Mouse (Mus musculus): ENCODE results near the gene Haghl. TPM values are rescaled to one million over a fixed set of nuclear protein-coding genes. Genes with fewer than 3 reads are reported as not detected.
A peak's percentile ranks its signal among the peaks of the same experiment; 100 is the strongest.

Haghl gene
- polyA plus RNA-seq, 1 experiment from 2014 or later, result 75.6 TPM

GRCm38 (mm10) chr17:25830200-25830753, 44.8 kb upstream of the Haghl start:
- WGBS, result 83% methylated on average over 4 of the region's 4 CpGs
- peak overlapping the region; percentile 77 for H3K4me2 ChIP-seq (replicated peaks; ENCODE audit: low read depth, low read length)
- peaks cover 55% of the 10 kb centered on the region for H3K36me3 ChIP-seq (ENCODE audit: control insufficient read depth, insufficient read depth, low read length)
- peak overlapping the region; percentile 68 for H3K4me3 ChIP-seq (ENCODE audit: low read length)
- ATAC-seq (ENCODE audit: low FRiP score, low TSS enrichment), result no peak
- H3K9me3 ChIP-seq (ENCODE audit: control insufficient read depth, low read length), result no peaks in the 10 kb centered on the region
- peaks cover 42% of the 10 kb centered on the region for H3K4me1 ChIP-seq (ENCODE audit: control insufficient read depth, insufficient read depth, low read length)
- no peak overlapping the region; the same call in 1 of the 2 replicates for H3K9ac ChIP-seq (ENCODE audit: low read depth, low read length)
- H3K27ac ChIP-seq (ENCODE audit: low read depth, low read length), result 0 out of 2 replicates have a peak overlapping the region, but pooled peaks have one; percentile 92
- no peaks in the 10 kb centered on the region for H3K27me3 ChIP-seq (ENCODE audit: control insufficient read depth, insufficient read depth, low read length)

- Histone ChIP-seq H3K4me3 (ENCODE audit: low read length) (peak overlapping the region; percentile 68), H3K4me1 (ENCODE audit: control insufficient read depth, insufficient read depth, low read length) (peaks cover 42% of the 10 kb centered on the region), H3K27ac (ENCODE audit: low read depth, low read length) (peak overlapping the region; percentile 92), H3K27me3 (ENCODE audit: control insufficient read depth, insufficient read depth, low read length) (no peaks in the 10 kb centered on the region), H3K4me2 (replicated peaks; ENCODE audit: low read depth, low read length) (peak overlapping the region; percentile 77), H3K9ac (ENCODE audit: low read depth, low read length) (peak overlapping the region; percentile 77), H3K9me3 (ENCODE audit: control insufficient read depth, low read length) (no peaks in the 10 kb centered on the region), H3K36me3 (ENCODE audit: control insufficient read depth, insufficient read depth, low read length) (peaks cover 49% of the 10 kb centered on the region)
- no peak for ATAC-seq (ENCODE audit: low FRiP score, low TSS enrichment)
- WGBS, result 35% methylated on average over 8 of the region's 8 CpGs
Observed at GRCm38 (mm10) chr17:25829558-25830017, 44.1 kb upstream of the Haghl start.

- H3K36me3 ChIP-seq (ENCODE audit: control insufficient read depth, insufficient read depth, low read length), result peaks cover 49% of the 10 kb centered on the region
- H3K4me1 ChIP-seq (ENCODE audit: control insufficient read depth, insufficient read depth, low read length), result peaks cover 42% of the 10 kb centered on the region
- H3K4me2 ChIP-seq (replicated peaks; ENCODE audit: low read depth, low read length), result peak within 1 kb of the TSS; percentile 77
- no peaks in the 10 kb centered on the region for H3K9me3 ChIP-seq (ENCODE audit: control insufficient read depth, low read length)
- ATAC-seq (ENCODE audit: low FRiP score, low TSS enrichment), result peak; percentile 21
- WGBS, result under 1% methylated on average over 32 of the region's 32 CpGs
- H3K27ac ChIP-seq (ENCODE audit: low read depth, low read length), result peak within 1 kb of the TSS; percentile 92
- no peaks in the 10 kb centered on the region for H3K27me3 ChIP-seq (ENCODE audit: control insufficient read depth, insufficient read depth, low read length)
- peak within 1 kb of the TSS; percentile 68 for H3K4me3 ChIP-seq (ENCODE audit: low read length)
- H3K9ac ChIP-seq (ENCODE audit: low read depth, low read length), result peak within 1 kb of the TSS; percentile 77
Observed at GRCm38 (mm10) chr17:25828712-25829557, 43.5 kb upstream of the Haghl start, which contains the start of gene Jmjd8. Gene Jmjd8 (plus strand): TSS chr17:25828867.

- Histone ChIP-seq H3K27ac (ENCODE audit: low read depth, low read length) (peak overlapping the region; percentile 92), H3K4me3 (ENCODE audit: low read length) (peak overlapping the region; percentile 68), H3K9ac (ENCODE audit: low read depth, low read length) (peak overlapping the region; percentile 77), H3K27me3 (ENCODE audit: control insufficient read depth, insufficient read depth, low read length) (no peaks in the 10 kb centered on the region), H3K36me3 (ENCODE audit: control insufficient read depth, insufficient read depth, low read length) (peaks cover 49% of the 10 kb centered on the region), H3K4me1 (ENCODE audit: control insufficient read depth, insufficient read depth, low read length) (peaks cover 42% of the 10 kb centered on the region), H3K4me2 (replicated peaks; ENCODE audit: low read depth, low read length) (peak overlapping the region; percentile 77), H3K9me3 (ENCODE audit: control insufficient read depth, low read length) (no peaks in the 10 kb centered on the region)
- no peak for ATAC-seq (ENCODE audit: low FRiP score, low TSS enrichment)
- 84% methylated on average over 8 of the region's 8 CpGs for WGBS
Observed at GRCm38 (mm10) chr17:25828223-25828594, 42.7 kb upstream of the Haghl start.

GRCm38 (mm10) chr17:25827546-25828222, 42.2 kb upstream of the Haghl start:
- no peak for ATAC-seq (ENCODE audit: low FRiP score, low TSS enrichment)
- Histone ChIP-seq H3K9me3 (ENCODE audit: control insufficient read depth, low read length) (no peaks in the 10 kb centered on the region), H3K36me3 (ENCODE audit: control insufficient read depth, insufficient read depth, low read length) (peaks cover 49% of the 10 kb centered on the region), H3K27me3 (ENCODE audit: control insufficient read depth, insufficient read depth, low read length) (no peaks in the 10 kb centered on the region), H3K4me3 (ENCODE audit: low read length) (no peak overlapping the region), H3K27ac (ENCODE audit: low read depth, low read length) (no peak overlapping the region), H3K4me2 (replicated peaks; ENCODE audit: low read depth, low read length) (peak overlapping the region; percentile 77), H3K9ac (ENCODE audit: low read depth, low read length) (peak overlapping the region; percentile 77; the same call in 1 of the 2 replicates), H3K4me1 (ENCODE audit: control insufficient read depth, insufficient read depth, low read length) (peaks cover 42% of the 10 kb centered on the region)
- WGBS, result 94% methylated on average over 22 of the region's 22 CpGs

DNA sequence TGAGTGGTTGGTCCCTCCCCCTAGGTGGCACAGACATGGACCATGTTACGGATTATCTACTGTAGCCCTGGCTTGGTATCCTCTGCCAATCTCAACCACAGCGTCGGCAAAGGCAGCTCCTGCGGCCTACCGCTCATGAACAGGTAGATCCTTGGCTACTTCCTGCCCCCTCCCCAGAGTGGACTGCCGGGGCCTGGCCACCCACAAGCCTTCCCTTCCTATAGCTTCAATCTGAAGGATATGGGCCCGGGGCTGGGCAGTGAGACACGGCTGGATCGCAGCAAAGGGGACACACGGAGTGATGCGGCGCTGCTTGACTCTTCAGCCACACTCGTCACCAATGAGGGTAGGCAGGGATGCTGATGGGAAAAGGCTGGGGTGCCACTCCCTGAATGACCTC, 41.5 kb upstream of the Haghl start:
- Histone ChIP-seq H3K4me2 (replicated peaks; ENCODE audit: low read depth, low read length) (no peak overlapping the region), H3K9me3 (ENCODE audit: control insufficient read depth, low read length) (no peaks in the 10 kb centered on the region), H3K4me1 (ENCODE audit: control insufficient read depth, insufficient read depth, low read length) (peaks cover 42% of the 10 kb centered on the region), H3K4me3 (ENCODE audit: low read length) (no peak overlapping the region), H3K9ac (ENCODE audit: low read depth, low read length) (no peak overlapping the region), H3K27me3 (ENCODE audit: control insufficient read depth, insufficient read depth, low read length) (no peaks in the 10 kb centered on the region), H3K27ac (ENCODE audit: low read depth, low read length) (no peak overlapping the region), H3K36me3 (ENCODE audit: control insufficient read depth, insufficient read depth, low read length) (peaks cover 49% of the 10 kb centered on the region)
- WGBS, result 94% methylated on average over 13 of the region's 13 CpGs
- no peak for ATAC-seq (ENCODE audit: low FRiP score, low TSS enrichment)

DNA sequence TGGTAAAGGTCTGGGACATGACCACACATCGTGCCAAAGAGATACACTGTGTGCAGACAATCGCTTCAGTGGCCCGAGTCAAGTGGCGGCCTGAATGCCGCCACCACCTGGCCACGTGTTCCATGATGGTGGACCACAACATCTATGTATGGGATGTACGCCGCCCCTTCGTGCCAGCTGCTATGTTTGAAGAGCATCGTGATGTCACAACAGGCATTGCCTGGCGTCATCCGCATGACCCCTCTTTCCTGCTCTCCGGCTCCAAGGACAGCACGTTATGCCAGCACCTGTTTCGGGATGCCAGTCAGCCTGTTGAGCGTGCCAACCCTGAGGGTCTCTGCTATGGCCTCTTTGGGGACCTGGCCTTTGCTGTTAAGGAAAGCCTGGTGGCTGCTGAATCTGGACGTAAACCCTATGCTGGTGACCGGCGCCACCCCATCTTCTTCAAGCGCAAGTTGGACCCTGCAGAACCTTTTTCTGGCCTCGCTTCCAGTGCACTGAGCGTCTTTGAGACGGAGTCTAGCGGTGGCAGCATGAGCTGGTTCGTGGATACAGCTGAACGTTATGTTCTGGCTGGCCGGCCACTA, 40.6 kb upstream of the Haghl start:
- Histone ChIP-seq H3K27me3 (ENCODE audit: control insufficient read depth, insufficient read depth, low read length) (no peaks in the 10 kb centered on the region), H3K4me1 (ENCODE audit: control insufficient read depth, insufficient read depth, low read length) (peaks cover 33% of the 10 kb centered on the region), H3K36me3 (ENCODE audit: control insufficient read depth, insufficient read depth, low read length) (peaks cover 43% of the 10 kb centered on the region), H3K9ac (ENCODE audit: low read depth, low read length) (no peak overlapping the region), H3K27ac (ENCODE audit: low read depth, low read length) (no peak overlapping the region), H3K4me2 (replicated peaks; ENCODE audit: low read depth, low read length) (no peak overlapping the region), H3K4me3 (ENCODE audit: low read length) (no peak overlapping the region), H3K9me3 (ENCODE audit: control insufficient read depth, low read length) (no peaks in the 10 kb centered on the region)
- no peak for ATAC-seq (ENCODE audit: low FRiP score, low TSS enrichment)
- 96% methylated on average over 27 of the region's 27 CpGs for WGBS

DNA sequence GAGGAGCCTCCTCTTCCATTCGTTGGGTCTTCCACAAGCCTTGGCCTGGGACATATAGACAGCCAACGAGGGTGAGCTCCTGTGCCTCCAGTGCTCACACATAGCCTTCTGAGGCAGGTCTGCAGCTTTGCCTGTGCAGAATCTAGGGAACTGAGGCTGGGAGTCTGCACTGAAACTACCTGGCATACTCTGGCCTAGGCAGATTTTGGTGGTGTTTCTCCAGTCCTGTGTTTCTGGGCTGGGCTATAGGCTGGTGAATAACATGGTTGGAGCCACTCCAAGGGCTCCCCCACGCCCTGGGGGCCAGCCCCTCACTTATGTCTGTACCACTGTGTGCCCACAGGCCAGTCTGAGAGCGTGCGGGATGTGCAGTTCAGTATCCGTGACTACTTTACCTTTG, 39.8 kb upstream of the Haghl start:
- 87% methylated on average over 6 of the region's 6 CpGs for WGBS
- Histone ChIP-seq H3K36me3 (ENCODE audit: control insufficient read depth, insufficient read depth, low read length) (peaks cover 35% of the 10 kb centered on the region), H3K27ac (ENCODE audit: low read depth, low read length) (no peak overlapping the region), H3K9ac (ENCODE audit: low read depth, low read length) (no peak overlapping the region), H3K4me2 (replicated peaks; ENCODE audit: low read depth, low read length) (no peak overlapping the region), H3K27me3 (ENCODE audit: control insufficient read depth, insufficient read depth, low read length) (peaks cover 2% of the 10 kb centered on the region), H3K4me1 (ENCODE audit: control insufficient read depth, insufficient read depth, low read length) (peaks cover 26% of the 10 kb centered on the region), H3K9me3 (ENCODE audit: control insufficient read depth, low read length) (no peaks in the 10 kb centered on the region), H3K4me3 (ENCODE audit: low read length) (no peak overlapping the region)
- ATAC-seq (ENCODE audit: low FRiP score, low TSS enrichment), result no peak
